Mouse (Mus musculus) adrenal gland, postnatal 10 days (tissue): ENCODE measurements around the gene Prkca. TPM values are rescaled to one million over a fixed set of nuclear protein-coding genes. Genes with fewer than 3 reads are reported as not detected.

Source experiments
- DNase-seq: peaks from one replicate; pipeline ENCODE4 v3.0.0; 2021; ENCODE audit warnings: mixed read lengths
- total RNA-seq, 2 experiments: library from RNA; stranded (reverse); gene quantifications; 2 replicates each; pipeline ENCODE4 v1.2.3; 2021

Prkca gene
- total RNA-seq, 2 experiments from 2014 or later = 10.3 to 16.3 TPM

DNA sequence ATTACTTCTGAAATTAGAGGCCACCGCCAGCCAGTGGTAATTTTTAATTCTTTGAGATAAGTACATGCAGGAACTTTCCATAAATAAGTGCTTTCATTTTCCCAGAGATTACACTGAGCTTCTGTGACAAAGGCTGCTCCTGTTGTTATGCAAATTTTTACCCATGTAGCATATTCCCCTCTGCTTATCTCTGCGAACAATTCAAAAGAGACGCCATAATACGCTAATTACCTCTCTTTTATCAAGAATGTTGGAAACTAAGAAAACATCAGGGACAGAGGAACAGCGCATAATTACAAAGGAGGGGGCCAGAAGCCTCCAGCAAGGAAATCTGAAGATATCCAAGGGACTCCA is 138.9 kb downstream of the Prkca start:
- no peak for DNase-seq

DNA sequence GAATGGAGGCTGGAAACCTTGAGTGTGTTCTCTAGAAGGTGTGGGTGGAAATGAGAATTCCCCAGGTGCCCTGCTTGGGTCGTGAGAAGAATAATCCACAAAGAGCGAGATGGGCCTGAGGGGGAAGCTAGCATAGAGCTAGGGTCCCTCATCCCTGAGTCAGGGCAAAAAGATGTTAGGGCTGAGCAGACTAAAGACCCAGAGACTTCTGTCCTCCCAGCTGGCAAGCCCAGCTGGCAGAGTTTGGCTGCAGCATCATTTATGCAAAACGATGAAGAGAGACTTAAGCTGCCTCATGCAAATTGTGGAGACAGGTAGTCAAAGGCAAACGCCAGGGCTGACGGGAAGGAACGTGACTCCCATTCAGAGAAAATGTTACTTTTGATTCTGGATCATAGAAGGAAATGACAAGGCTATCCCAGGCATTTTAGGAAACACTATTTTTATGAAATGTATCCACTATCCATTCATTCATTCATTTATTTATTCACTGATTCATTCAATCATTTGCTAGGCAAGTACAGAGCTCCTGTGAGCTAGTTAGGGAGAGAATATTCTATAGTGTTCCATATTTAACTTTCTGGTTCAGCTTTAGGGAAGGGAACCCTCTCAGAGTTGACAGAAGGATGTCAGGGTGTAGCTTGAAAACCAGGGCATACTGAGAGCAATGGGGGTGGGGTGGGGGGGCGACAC is 139.4 kb downstream of the Prkca start:
- no peak for DNase-seq

GRCm38 (mm10) chr11:108202835-108203234 is 140.9 kb downstream of the Prkca start:
- no peak for DNase-seq

DNA sequence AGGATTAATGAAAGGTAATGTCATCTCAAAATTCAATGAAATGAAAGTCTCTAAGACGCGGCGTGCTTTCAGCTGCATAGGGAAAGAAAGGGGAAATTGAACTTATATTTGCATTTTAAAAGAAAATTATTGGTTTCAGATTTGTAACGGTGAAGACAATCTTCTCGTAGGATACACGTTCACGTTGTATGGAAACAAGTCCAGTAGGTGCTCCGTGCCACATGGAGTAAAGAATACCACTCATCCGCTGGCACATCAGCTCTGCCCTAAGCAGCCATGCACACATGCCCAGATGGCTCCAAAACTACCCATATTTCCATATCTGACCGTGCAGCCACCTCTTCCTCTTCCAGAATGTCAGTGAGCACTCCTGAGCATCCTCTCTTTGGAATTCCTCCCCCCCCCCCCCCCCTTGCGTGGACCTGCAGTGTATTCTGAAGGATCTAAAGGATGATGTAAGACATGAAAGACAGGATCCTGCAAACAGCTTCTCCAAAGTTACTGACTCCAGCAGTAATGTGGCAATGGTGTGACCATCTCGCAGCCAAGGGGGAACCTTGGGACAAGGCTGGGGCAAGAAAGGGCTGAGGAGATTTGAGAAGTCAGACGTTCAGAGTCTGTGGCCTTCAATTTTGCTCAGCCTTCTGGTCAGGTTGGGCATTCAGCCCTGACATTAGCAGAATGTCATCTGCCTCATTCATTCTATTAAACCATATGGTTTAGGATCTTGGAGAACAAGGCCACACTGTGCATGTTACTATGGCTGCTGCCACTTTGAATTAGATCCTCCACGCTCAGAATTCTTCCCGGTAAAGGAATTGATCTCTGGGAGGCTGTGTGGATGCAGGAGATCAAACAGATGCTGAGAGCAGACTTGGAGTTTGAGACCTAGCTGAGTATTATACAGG is 142.8 kb downstream of the Prkca start:
- no peak for DNase-seq

DNA sequence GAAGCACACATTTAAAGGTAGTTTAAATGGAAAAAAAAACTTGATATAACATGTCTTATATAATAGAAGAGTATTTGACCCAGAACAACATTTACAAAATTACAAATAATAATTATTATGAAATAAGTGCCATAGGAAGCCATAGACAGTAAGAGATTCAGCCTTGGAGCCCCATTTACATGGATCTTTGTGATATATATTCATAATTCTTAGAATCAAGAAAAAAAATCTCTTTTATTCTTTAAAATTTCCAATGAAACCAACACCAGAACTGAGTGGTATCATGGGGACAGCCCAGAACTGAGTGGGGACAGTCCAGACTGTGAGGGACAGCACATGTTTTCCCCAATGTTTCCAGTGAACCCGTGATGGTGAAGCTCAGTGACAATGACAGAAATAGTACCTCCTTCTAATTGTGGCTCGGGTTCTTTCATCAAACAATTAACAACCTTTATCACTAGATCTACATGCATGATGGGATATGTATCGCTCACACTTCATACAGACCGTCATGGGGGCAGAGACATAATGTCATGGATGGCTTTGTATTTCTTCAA is 144.2 kb downstream of the Prkca start:
- DNase-seq = no peak

DNA sequence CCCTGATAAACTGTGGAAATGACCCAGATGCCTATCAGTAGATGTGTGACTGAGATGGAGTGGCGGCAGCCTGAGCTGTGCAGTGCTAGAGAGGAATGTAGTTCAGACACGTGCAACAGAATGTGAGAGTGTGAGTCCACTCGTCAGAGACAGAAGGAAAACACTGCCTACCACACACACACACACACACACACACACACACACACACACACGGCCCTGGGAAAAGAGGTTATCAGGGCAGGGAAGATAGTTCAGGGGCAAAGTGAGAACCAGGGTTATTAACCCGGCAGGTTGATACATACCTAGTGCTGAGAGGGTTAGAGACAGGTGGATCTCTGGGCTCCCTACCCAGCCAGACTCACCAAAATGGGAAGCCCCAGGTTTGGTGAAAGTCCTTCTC is 145.1 kb downstream of the Prkca start:
- no peak for DNase-seq

- no peak for DNase-seq
Measured at GRCm38 (mm10) chr11:108197427-108198218, 146.1 kb downstream of the Prkca start.

DNA sequence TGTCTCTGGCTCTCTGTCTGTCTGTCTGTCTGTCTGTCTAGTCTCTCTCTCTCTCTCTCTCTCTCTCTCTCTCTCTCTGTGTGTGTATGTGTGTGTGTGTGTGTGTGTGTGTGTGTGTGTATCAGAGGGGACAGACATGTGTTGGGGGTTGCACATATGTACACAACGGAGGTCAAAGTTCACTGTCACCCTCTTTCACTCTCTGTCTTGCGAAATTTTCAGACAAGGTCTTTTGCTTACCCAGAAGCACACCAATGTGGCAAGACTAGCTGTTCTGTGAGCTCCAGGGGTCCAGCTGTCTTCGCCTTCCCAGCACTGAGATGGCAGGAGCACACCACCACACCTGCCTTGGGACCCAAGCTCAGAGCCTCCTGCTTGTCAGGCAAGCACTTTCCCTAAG is 146.9 kb downstream of the Prkca start:
- no peak for DNase-seq

DNA sequence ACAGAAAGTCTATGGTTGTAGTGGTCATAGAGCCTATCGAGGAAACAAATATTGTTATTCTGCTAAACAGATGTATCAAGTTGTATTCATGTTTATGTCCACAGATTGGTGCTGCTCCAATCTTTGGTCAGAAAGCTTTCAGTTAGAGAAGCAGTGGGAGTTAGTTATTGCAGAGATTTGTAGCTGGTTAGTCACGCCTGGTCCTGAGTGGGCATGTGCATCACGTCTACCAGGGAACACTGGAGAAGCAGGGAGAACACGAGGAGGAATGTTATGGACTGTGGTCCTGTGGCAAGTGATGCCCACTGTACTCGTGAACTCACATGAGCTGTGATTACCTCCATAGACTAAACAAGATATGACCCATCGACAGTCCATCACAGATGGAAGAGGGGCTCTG is 153.4 kb downstream of the Prkca start:
- no peak for DNase-seq

GRCm38 (mm10) chr11:108189362-108189761 is 154.4 kb downstream of the Prkca start:
- no peak for DNase-seq

DNA sequence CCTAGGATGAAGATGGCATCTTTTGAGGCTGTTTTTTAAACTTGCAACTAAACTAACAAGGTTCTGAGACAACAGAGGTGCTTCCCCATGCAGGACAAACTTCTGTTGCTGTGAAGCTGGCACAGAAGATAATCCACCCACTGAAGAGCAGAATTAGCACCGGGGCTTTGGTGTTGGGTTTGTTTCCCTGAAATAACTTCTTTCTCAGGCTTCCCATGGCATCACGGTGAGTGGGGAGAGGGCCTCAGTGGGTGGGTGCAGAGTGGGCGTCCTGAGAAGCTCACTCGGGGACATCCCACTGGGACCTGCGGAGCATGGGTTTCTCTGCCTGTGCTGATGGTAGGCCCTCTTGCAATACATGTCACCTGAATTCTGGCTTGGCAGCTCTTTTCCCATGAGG is 161.3 kb downstream of the Prkca start:
- DNase-seq = no peak

DNA sequence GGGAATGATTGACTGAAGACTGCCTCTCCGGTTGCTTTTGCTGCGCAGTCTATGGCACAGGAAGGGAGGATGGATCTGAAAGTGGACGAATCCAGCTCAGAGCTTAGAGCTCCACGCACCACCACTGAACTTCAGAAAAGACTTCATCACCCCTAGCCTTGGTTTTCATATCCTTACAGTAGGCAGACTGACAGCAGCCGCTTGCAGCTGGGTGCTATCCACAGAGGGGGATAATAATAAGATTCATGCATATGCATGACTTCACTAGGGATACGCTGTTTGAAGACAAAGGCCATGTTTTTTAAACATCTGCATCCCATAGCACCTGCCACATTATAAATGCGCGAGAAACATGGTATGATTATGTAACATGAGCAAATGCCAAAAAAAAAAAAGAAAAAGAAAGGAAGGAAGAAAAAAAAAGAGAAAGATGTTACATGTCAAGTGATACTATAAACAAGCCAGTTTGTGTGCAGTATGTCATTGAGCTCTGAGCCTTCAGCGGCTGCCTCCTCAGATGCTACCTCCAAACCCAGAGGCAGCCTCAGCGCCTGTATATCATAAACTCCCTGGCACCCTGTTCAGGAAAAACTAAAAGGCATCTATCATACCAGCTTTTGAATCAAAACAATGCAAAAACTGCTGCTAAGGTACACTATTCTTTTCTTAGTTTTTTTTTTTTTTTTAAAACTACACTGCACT is 162.6 kb downstream of the Prkca start:
- DNase-seq = no peak

DNA sequence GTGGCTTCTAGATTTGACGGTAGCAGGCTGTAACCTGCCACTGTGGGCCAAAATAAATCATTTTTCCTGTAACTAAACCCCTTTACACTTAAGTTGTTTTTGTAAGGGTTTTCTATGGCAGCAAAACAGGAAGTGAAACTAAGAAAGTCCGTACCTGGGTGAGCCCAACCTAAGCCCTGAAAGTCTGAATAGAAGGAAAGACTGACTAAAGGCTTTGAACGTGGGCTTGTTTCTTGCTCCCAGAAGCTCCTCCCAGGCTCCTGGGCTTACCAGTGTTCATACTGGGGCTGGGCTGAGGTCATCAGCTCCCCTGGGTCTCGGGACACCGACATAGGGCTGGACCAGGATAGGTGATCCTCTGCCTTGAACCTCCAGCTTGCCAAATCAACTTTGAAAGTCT is 164.9 kb downstream of the Prkca start:
- DNase-seq = no peak

GRCm38 (mm10) chr11:108178258-108178657 is 165.5 kb downstream of the Prkca start:
- DNase-seq = no peak

- no peak for DNase-seq
Measured at GRCm38 (mm10) chr11:108176715-108177114, 167.0 kb downstream of the Prkca start.

GRCm38 (mm10) chr11:108171917-108172316 is 171.8 kb downstream of the Prkca start:
- no peak for DNase-seq

- DNase-seq = no peak
Measured at GRCm38 (mm10) chr11:108171260-108171659, 172.5 kb downstream of the Prkca start.

- no peak for DNase-seq
Measured at GRCm38 (mm10) chr11:108170107-108170506, 173.6 kb downstream of the Prkca start.

DNA sequence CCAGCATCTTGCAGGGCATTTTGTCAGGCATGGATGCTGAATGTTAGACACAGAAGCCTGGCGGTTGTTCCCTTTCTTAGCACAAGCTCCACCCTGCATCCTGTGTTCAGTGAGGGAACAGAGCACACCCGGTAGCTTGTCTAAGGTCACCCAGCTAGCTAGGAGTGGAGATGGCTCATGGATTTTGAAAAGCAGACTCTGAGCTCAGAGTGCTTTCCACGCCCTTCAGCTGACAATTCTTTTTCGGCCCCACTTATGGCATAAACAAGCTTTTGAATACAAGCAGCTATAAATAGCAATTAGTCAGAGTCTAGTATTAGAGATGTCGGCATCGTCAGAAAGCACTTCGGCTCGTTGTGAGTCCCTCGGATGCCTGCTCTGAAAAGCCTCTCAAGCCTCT is 178.0 kb downstream of the Prkca start:
- DNase-seq = no peak

GRCm38 (mm10) chr11:108162639-108163038 is 181.1 kb downstream of the Prkca start:
- DNase-seq = no peak

DNA sequence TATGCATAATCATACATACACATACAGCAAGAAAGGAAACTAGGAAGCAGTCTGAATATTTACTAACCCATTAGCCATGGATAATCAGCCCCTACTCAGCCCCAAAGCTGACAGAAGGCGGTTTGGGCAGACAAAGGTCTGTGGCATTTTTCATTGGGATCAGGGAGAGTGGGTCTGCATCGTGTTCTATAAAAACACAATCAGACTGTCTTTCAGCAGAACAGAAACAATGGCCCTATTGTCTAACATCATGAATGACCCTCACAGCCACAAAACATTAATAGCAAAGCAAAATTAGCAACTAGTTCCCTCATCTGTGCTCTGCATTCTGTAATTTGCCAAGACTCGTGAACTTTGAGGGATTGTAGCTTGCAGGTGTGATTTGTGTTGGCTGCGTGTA is 181.6 kb downstream of the Prkca start:
- DNase-seq = no peak

- DNase-seq = no peak
Measured at GRCm38 (mm10) chr11:108160056-108160455, 183.7 kb downstream of the Prkca start.
